Mouse (Mus musculus) gastrocnemius, adult 2 months (tissue): Measurements from ENCODE around the gene Psme3. TPM values are rescaled to one million over a fixed set of nuclear protein-coding genes. Genes with fewer than 3 reads are reported as not detected.
A peak's percentile ranks its signal among the peaks of the same experiment; 100 is the strongest.

Source experiments
- DNase-seq: peaks from one replicate; pipeline ENCODE4 v3.0.0; 2022
- H3K27ac ChIP-seq: fragments of 200-600 bp; 2 replicates; pipeline ENCODE4 v1.8.1; 2022; ENCODE audit warnings: mild to moderate bottlenecking
- H3K4me3 ChIP-seq: fragments of 200-600 bp; 2 replicates; pipeline ENCODE4 v1.8.1; 2022; ENCODE audit warnings: mild to moderate bottlenecking, moderate library complexity
- CTCF ChIP-seq: fragments of 200-600 bp; IDR thresholded peaks from 2 replicates; pipeline ENCODE4 v1.8.1; 2022; ENCODE audit warnings: antibody characterized with exemption, mild to moderate bottlenecking, moderate library complexity
- intact Hi-C: fragments of 180-260 bp; cut with DNase I; formaldehyde crosslinking; loops from one replicate; pipeline ENCODE4 v1.15.1; 2025
- long read RNA-seq, 2 experiments: library from polyadenylated mRNA; stranded (forward); transcript quantifications; one replicate each; pipeline ENCODE4 v2.0.0; 2021
- total RNA-seq, 2 experiments: library from RNA; stranded (reverse); gene quantifications; 2 replicates each; pipeline ENCODE4 v1.2.3; 2021

Psme3 gene
- 10 to 100 TPM; 70.0 to 71.6 TPM for total RNA-seq
- long read RNA-seq, experiment 1, transcript Psme3-201 (11 exons, 2,664 nt), result major isoform, 31 of 40 reads
- long read RNA-seq, experiment 1, partial matches to known transcripts, result 8 of 40 reads
- long read RNA-seq, experiment 1, other reads (novel, unspliced or antisense), result 1 of 40 reads
- long read RNA-seq, experiment 2, transcript Psme3-201 (11 exons, 2,664 nt), result major isoform, 22 of 29 reads
- long read RNA-seq, experiment 2, partial matches to known transcripts, result 1 of 29 reads
- long read RNA-seq, experiment 2, other reads (novel, unspliced or antisense), result 5 of 29 reads

- H3K4me3 ChIP-seq, result peak within 1 kb of the TSS; percentile 91
- intact Hi-C loops, result loop anchor here (10.0 kb wide), 1 partner anchor 239 kb away; the partner anchor contains the start of genes Brca1 and Nbr1
Measured at GRCm38 (mm10) chr11:101315665-101316500, at the start of gene Psme3. TSS of gene Psme3 (plus strand) at chr11:101316213.

GRCm38 (mm10) chr11:101269577-101270116, 46.4 kb upstream of the Psme3 start:
- Histone ChIP-seq H3K27ac (no peak overlapping the region), H3K4me3 (no peak overlapping the region)
- TF ChIP-seq CTCF, result no peak
- intact Hi-C loops, result no loop called here
- no peak for DNase-seq

More at GRCm38 (mm10) chr11:101315665-101316500, at the start of gene Psme3:
- peak; percentile 17; the same call in 1 of the 2 replicates for TF ChIP-seq CTCF
- H3K27ac ChIP-seq, result peak within 1 kb of the TSS; percentile 95
- DNase-seq, result peak; percentile 95

GRCm38 (mm10) chr11:101272446-101272845, 43.6 kb upstream of the Psme3 start:
- intact Hi-C loops, result no loop called here
- DNase-seq, result no peak
- H3K27ac ChIP-seq, result no peak overlapping the region
- no peak for TF ChIP-seq CTCF
- H3K4me3 ChIP-seq, result no peak overlapping the region

- Histone ChIP-seq H3K4me3 (no peak overlapping the region), H3K27ac (no peak overlapping the region)
- DNase-seq, result no peak
- intact Hi-C loops, result no loop called here
- TF ChIP-seq CTCF, result no peak
Measured at GRCm38 (mm10) chr11:101275309-101275708, 40.7 kb upstream of the Psme3 start.

GRCm38 (mm10) chr11:101276319-101277070, 39.5 kb upstream of the Psme3 start:
- no peak for TF ChIP-seq CTCF
- DNase-seq, result no peak
- H3K27ac ChIP-seq, result no peak overlapping the region
- no peak overlapping the region for H3K4me3 ChIP-seq
- intact Hi-C loops, result no loop called here

- Histone ChIP-seq H3K4me3 (peak overlapping the region; percentile 84), H3K27ac (no peak overlapping the region)
- no peak for DNase-seq
- intact Hi-C loops, result no loop called here
- no peak for TF ChIP-seq CTCF
Measured at GRCm38 (mm10) chr11:101277381-101278222, 38.4 kb upstream of the Psme3 start.

GRCm38 (mm10) chr11:101278223-101279192, 37.5 kb upstream of the Psme3 start, which contains the start of the genes Cntd1 and Coa3:
TSS of gene Cntd1 (plus strand) at chr11:101279012.
TSS of gene Coa3 (minus strand) at chr11:101279114.
- TF ChIP-seq CTCF, result no peak; the same call in 1 of the 2 replicates
- intact Hi-C loops, result no loop called here
- H3K27ac ChIP-seq, result peak within 1 kb of the TSS; percentile 92
- H3K4me3 ChIP-seq, result peak within 1 kb of the TSS; percentile 84
- peak; percentile 88 for DNase-seq

GRCm38 (mm10) chr11:101279193-101279569, 36.8 kb upstream of the Psme3 start:
- intact Hi-C loops, result no loop called here
- H3K27ac ChIP-seq, result peak overlapping the region; percentile 92
- no peak for DNase-seq
- TF ChIP-seq CTCF, result no peak
- peak overlapping the region; percentile 84 for H3K4me3 ChIP-seq

- no peak for TF ChIP-seq CTCF
- H3K4me3 ChIP-seq, result no peak overlapping the region
- no peak for DNase-seq
- intact Hi-C loops, result no loop called here
- no peak overlapping the region for H3K27ac ChIP-seq
Measured at GRCm38 (mm10) chr11:101280837-101281236, 35.2 kb upstream of the Psme3 start.

- DNase-seq, result no peak
- Histone ChIP-seq H3K27ac (no peak overlapping the region), H3K4me3 (no peak overlapping the region)
- TF ChIP-seq CTCF, result no peak
- intact Hi-C loops, result no loop called here
Measured at GRCm38 (mm10) chr11:101282896-101283295, 33.1 kb upstream of the Psme3 start.

- no peak for DNase-seq
- Histone ChIP-seq H3K4me3 (no peak overlapping the region), H3K27ac (no peak overlapping the region)
- intact Hi-C loops, result no loop called here
- no peak for TF ChIP-seq CTCF
Measured at GRCm38 (mm10) chr11:101283805-101284204, 32.2 kb upstream of the Psme3 start.
